Mouse (Mus musculus): ENCODE measurements around the gene Abcc12.

DNA sequence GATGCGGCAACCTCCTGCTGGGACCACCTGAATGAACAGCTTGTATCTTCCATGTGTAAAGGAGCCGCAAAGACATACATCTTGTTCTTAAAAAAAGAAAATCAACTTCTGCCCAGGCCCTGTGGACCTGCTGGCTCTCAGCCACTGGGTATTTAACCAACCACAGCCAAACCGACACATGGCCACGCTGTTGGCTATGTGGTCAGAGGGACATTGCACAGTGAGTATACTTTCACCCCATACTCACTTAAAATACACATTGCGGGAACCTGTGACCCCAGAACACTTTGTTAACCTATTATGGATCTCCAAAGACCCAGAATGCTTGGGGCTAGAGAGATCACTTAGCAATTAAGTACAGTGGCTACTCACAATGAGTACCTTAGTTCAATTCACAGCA, 7.9 kb upstream of the Abcc12 start:
- no peak for TF ChIP-seq POLR2A (IDR thresholded peaks at IDR 0.05; ENCODE audit: low read depth, low read length)
- no peak for TF ChIP-seq NRF1 (IDR thresholded peaks at IDR 0.05; ENCODE audit: low read depth, low read length)
- TF ChIP-seq ETS1 (conservative IDR thresholded peaks at IDR 0.05; ENCODE audit: low read depth, low read length) = no peak
- TF ChIP-seq POLR2AphosphoS2 (IDR thresholded peaks at IDR 0.05; ENCODE audit: low read depth, low read length) = no peak
- no peak for TF ChIP-seq JUND (conservative IDR thresholded peaks at IDR 0.05; ENCODE audit: low read depth, low read length)
- no peak for TF ChIP-seq TCF12 (IDR thresholded peaks at IDR 0.05; ENCODE audit: low read depth, low read length)
- TF ChIP-seq CTCF (conservative IDR thresholded peaks at IDR 0.05 in 1 of 2, IDR thresholded peaks at IDR 0.05 in 1 of 2; ENCODE audit: low read depth in 2 of 2, low read length in 2 of 2) = no peak
- TF ChIP-seq CHD2 (IDR thresholded peaks at IDR 0.05; ENCODE audit: low read length) = no peak
- no peak for TF ChIP-seq MAX (IDR thresholded peaks at IDR 0.05; ENCODE audit: low read length)
- no peak for TF ChIP-seq EP300 (IDR thresholded peaks at IDR 0.05; ENCODE audit: low read length)
- no peak for TF ChIP-seq E2F4 (IDR thresholded peaks at IDR 0.05; ENCODE audit: insufficient replicate concordance, low read depth, low read length)
